Mouse (Mus musculus) forebrain, postnatal 0 days (tissue): ENCODE data around the gene Scarb1. TPM values are rescaled to one million over a fixed set of nuclear protein-coding genes. Genes with fewer than 3 reads are reported as not detected.

Experiments used
- ATAC-seq: fragments of 200-750 bp; cut with Nextera tagmentation; 2 replicates; pipeline ENCODE4 v1.8.0; 2017; ENCODE audit warnings: mild to moderate bottlenecking, moderate library complexity
- DNase-seq: peaks from one replicate; pipeline ENCODE4 v3.0.0-alpha.2; 2015
- H3K27ac ChIP-seq: fragments of 300-500 bp; sonication (generic); 2 replicates; pipeline ENCODE4 v1.5.1; 2014; ENCODE audit warnings: low read depth, mild to moderate bottlenecking, antibody characterized with exemption, low read length, moderate library complexity, mixed read lengths
- H3K27me3 ChIP-seq: fragments of 300-500 bp; sonication (generic); 2 replicates; pipeline ENCODE4 v1.6.1; 2014; ENCODE audit warnings: mild to moderate bottlenecking, low read length, mixed read lengths; ENCODE audit not compliant: insufficient read depth
- H3K36me3 ChIP-seq: fragments of 300-500 bp; sonication (generic); 2 replicates; pipeline ENCODE4 v1.6.1; 2014; ENCODE audit warnings: mild to moderate bottlenecking, moderate library complexity; ENCODE audit not compliant: insufficient read depth
- H3K4me1 ChIP-seq: fragments of 300-500 bp; sonication (generic); 2 replicates; pipeline ENCODE4 v1.6.1; 2014; ENCODE audit warnings: antibody characterized with exemption; ENCODE audit not compliant: insufficient read depth
- H3K4me2 ChIP-seq: fragments of 300-500 bp; sonication (generic); 2 replicates; pipeline ENCODE4 v1.6.1; 2014; ENCODE audit warnings: low read depth, mild to moderate bottlenecking, moderate library complexity
- H3K4me3 ChIP-seq: fragments of 300-500 bp; sonication (generic); 2 replicates; pipeline ENCODE4 v1.5.1; 2014; ENCODE audit warnings: low read depth, low read length, mixed read lengths
- H3K9ac ChIP-seq: fragments of 300-500 bp; sonication (generic); 2 replicates; pipeline ENCODE4 v1.6.1; 2014; ENCODE audit warnings: mild to moderate bottlenecking
- H3K9me3 ChIP-seq: fragments of 300-500 bp; sonication (generic); 2 replicates; pipeline ENCODE4 v1.6.1; 2016; ENCODE audit warnings: low read length
- CTCF ChIP-seq: sonication (generic); IDR thresholded peaks from 2 replicates; pipeline ENCODE4 v1.5.1; 2016; ENCODE audit warnings: antibody characterized with exemption, control low read depth, low read depth
- WGBS: fragments of 180-500 bp; shearing (Covaris S2); extraction: QIAGEN DNeasy Blood & Tissue Kit; methylation state at CpG from one replicate; pipeline ENCODE4 v1.1.7; 2014; 5-methylcytosine and 5-hydroxymethylcytosine counted together
- polyA plus RNA-seq: library from polyadenylated mRNA; unstranded; fragments of >200 nt; fragmentation: Nextera tagmentation; extraction: Ambion mirVana; gene quantifications from 2 replicates; pipeline ENCODE4 v1.2.1, GENCODE M21; 2015
- total RNA-seq: library from RNA; depleted of rRNA; stranded (reverse); fragments of >200 nt; gene quantifications from 2 replicates; pipeline ENCODE4 v1.2.3, GENCODE M21; 2014

Gene Scarb1
- total and polyA plus RNA-seq, 2 experiments from 2014 or later = 52.7 to 55.9 TPM

GRCm38 (mm10) chr5:125385215-125385940, 44.5 kb upstream of the Scarb1 start:
- Histone ChIP-seq H3K36me3 (peaks cover 16% of the 10 kb centered on the region), H3K27ac (no peak overlapping the region), H3K4me1 (peaks cover 4% of the 10 kb centered on the region; the same call in 1 of the 2 replicates), H3K9ac (no peak overlapping the region), H3K4me3 (no peak overlapping the region), H3K9me3 (no peaks in the 10 kb centered on the region), H3K27me3 (no peaks in the 10 kb centered on the region), H3K4me2 (0 out of 2 replicates have a peak overlapping the region, but pooled peaks have one; percentile 0)
- DNase-seq = no peak
- ATAC-seq = no peak
- 0 out of 2 replicates have a peak, but pooled peaks have one; percentile 2 for TF ChIP-seq CTCF
- 61% methylated on average over 8 of the region's 8 CpGs for WGBS

- 84% methylated on average over 2 of the region's 2 CpGs for WGBS
- no peak overlapping the region for H3K4me3 ChIP-seq
- H3K9me3 ChIP-seq = no peaks in the 10 kb centered on the region
- H3K4me1 ChIP-seq = no peaks in the 10 kb centered on the region
- no peaks in the 10 kb centered on the region for H3K27me3 ChIP-seq
- no peak for TF ChIP-seq CTCF
- no peak overlapping the region for H3K9ac ChIP-seq
- no peak overlapping the region for H3K27ac ChIP-seq
- no peak for ATAC-seq
- no peak overlapping the region for H3K4me2 ChIP-seq
- DNase-seq = no peak
- peaks cover 16% of the 10 kb centered on the region for H3K36me3 ChIP-seq
These were observed 43.8 kb upstream of the Scarb1 start for GRCm38 (mm10) chr5:125384512-125385214.

- DNase-seq (no peak), ATAC-seq (no peak)
- H3K27ac ChIP-seq = no peak overlapping the region
- TF ChIP-seq CTCF = no peak
- no peak overlapping the region for H3K9ac ChIP-seq
- 69% methylated on average over 3 of the region's 3 CpGs for WGBS
- H3K4me1 ChIP-seq = no peaks in the 10 kb centered on the region
- no peak overlapping the region for H3K4me2 ChIP-seq
- H3K4me3 ChIP-seq = no peak overlapping the region
- no peaks in the 10 kb centered on the region for H3K9me3 ChIP-seq
- H3K36me3 ChIP-seq = peaks cover 16% of the 10 kb centered on the region
- no peaks in the 10 kb centered on the region for H3K27me3 ChIP-seq
These were observed 42.9 kb upstream of the Scarb1 start for GRCm38 (mm10) chr5:125383637-125384420.

- no peak overlapping the region for H3K27ac ChIP-seq
- H3K4me3 ChIP-seq = no peak overlapping the region
- H3K4me2 ChIP-seq = no peak overlapping the region
- H3K9me3 ChIP-seq = no peaks in the 10 kb centered on the region
- TF ChIP-seq CTCF = peak; percentile 76
- H3K27me3 ChIP-seq = no peaks in the 10 kb centered on the region
- WGBS = 50% methylated on average over 6 of the region's 6 CpGs
- DNase-seq = peak; percentile 67
- H3K4me1 ChIP-seq = no peaks in the 10 kb centered on the region
- ATAC-seq = peak; percentile 58
- H3K9ac ChIP-seq = no peak overlapping the region
- H3K36me3 ChIP-seq = peaks cover 16% of the 10 kb centered on the region
These were observed 42.0 kb upstream of the Scarb1 start for GRCm38 (mm10) chr5:125382673-125383558.

GRCm38 (mm10) chr5:125381954-125382672, 41.2 kb upstream of the Scarb1 start:
- H3K4me3 ChIP-seq = no peak overlapping the region
- no peak overlapping the region for H3K9ac ChIP-seq
- H3K27me3 ChIP-seq = no peaks in the 10 kb centered on the region
- TF ChIP-seq CTCF = no peak
- no peaks in the 10 kb centered on the region for H3K9me3 ChIP-seq
- peaks cover 16% of the 10 kb centered on the region for H3K36me3 ChIP-seq
- WGBS = 73% methylated on average over 5 of the region's 5 CpGs
- H3K4me1 ChIP-seq = no peaks in the 10 kb centered on the region
- DNase-seq (no peak), ATAC-seq (no peak)
- no peak overlapping the region for H3K4me2 ChIP-seq
- H3K27ac ChIP-seq = no peak overlapping the region

GRCm38 (mm10) chr5:125378919-125379318, 38.0 kb upstream of the Scarb1 start:
- no peak overlapping the region for H3K27ac ChIP-seq
- no peaks in the 10 kb centered on the region for H3K9me3 ChIP-seq
- no peak overlapping the region for H3K4me2 ChIP-seq
- ATAC-seq = no peak
- TF ChIP-seq CTCF = no peak
- no peak overlapping the region for H3K9ac ChIP-seq
- no peak overlapping the region for H3K4me3 ChIP-seq
- no peaks in the 10 kb centered on the region for H3K36me3 ChIP-seq
- DNase-seq = no peak
- no peaks in the 10 kb centered on the region for H3K4me1 ChIP-seq
- H3K27me3 ChIP-seq = no peaks in the 10 kb centered on the region
- WGBS = 73% methylated on average over 5 of the region's 5 CpGs
